Mouse (Mus musculus) 3134 (cell line): Measurements from ENCODE around the gene Zfyve28.

Experiments used
- DNase-seq: peaks from one replicate; pipeline ENCODE4 v3.0.0-alpha.2; 2011; ENCODE audit warnings: low spot score; ENCODE audit not compliant: insufficient read length; ENCODE audit errors: extremely low read depth

Gene Zfyve28

GRCm38 (mm10) chr5:34287001-34287837, 1.0 kb downstream of the Zfyve28 start:
- DNase-seq, result no peak

- no peak for DNase-seq
These were observed 1.7 kb downstream of the Zfyve28 start for GRCm38 (mm10) chr5:34286516-34286915.

- DNase-seq, result no peak
These were observed 3.0 kb downstream of the Zfyve28 start for GRCm38 (mm10) chr5:34285285-34285684.

GRCm38 (mm10) chr5:34284156-34284750, 4.0 kb downstream of the Zfyve28 start:
- DNase-seq, result no peak

GRCm38 (mm10) chr5:34283355-34283754, 4.9 kb downstream of the Zfyve28 start:
- no peak for DNase-seq

GRCm38 (mm10) chr5:34280976-34281375, 7.3 kb downstream of the Zfyve28 start:
- no peak for DNase-seq

- no peak for DNase-seq
These were observed 9.0 kb downstream of the Zfyve28 start for GRCm38 (mm10) chr5:34279214-34279613.

- DNase-seq, result no peak
These were observed 10.2 kb downstream of the Zfyve28 start for GRCm38 (mm10) chr5:34278058-34278457.

- DNase-seq, result no peak
These were observed 11.5 kb downstream of the Zfyve28 start for GRCm38 (mm10) chr5:34276746-34277145.

- DNase-seq, result no peak
These were observed 12.1 kb downstream of the Zfyve28 start for GRCm38 (mm10) chr5:34276191-34276590.

GRCm38 (mm10) chr5:34274676-34275293, 13.5 kb downstream of the Zfyve28 start:
- no peak for DNase-seq

- no peak for DNase-seq
These were observed 14.0 kb downstream of the Zfyve28 start for GRCm38 (mm10) chr5:34274268-34274667.

- no peak for DNase-seq
These were observed 15.0 kb downstream of the Zfyve28 start for GRCm38 (mm10) chr5:34273251-34273681.

GRCm38 (mm10) chr5:34271743-34272142, 16.5 kb downstream of the Zfyve28 start:
- DNase-seq, result no peak

GRCm38 (mm10) chr5:34269921-34270465, 18.3 kb downstream of the Zfyve28 start:
- no peak for DNase-seq

GRCm38 (mm10) chr5:34269197-34269920, 18.9 kb downstream of the Zfyve28 start:
- DNase-seq, result no peak

GRCm38 (mm10) chr5:34266065-34266464, 22.2 kb downstream of the Zfyve28 start:
- no peak for DNase-seq

GRCm38 (mm10) chr5:34259172-34259816, 29.0 kb downstream of the Zfyve28 start:
- no peak for DNase-seq

- no peak for DNase-seq
These were observed 33.1 kb downstream of the Zfyve28 start for GRCm38 (mm10) chr5:34255189-34255588.

GRCm38 (mm10) chr5:34254309-34254708, 33.9 kb downstream of the Zfyve28 start:
- no peak for DNase-seq
